Mouse (Mus musculus) hematopoietic stem cell, adult 5-6 weeks (primary cell): ENCODE measurements around the gene Bicc1. TPM values are rescaled to one million over a fixed set of nuclear protein-coding genes. Genes with fewer than 3 reads are reported as not detected.

Experiments used
- ATAC-seq, 2 experiments: fragments of 125-278 bp in 1 of 2; replicated peaks in 1 of 2; 2 replicates each; pipeline ENCODE4 v1.8.0; 2016 to 2017; ENCODE audit warnings: inconsistent platforms in 2 of 2, mild to moderate bottlenecking in 2 of 2, moderate number of reproducible peaks in 2 of 2, low read depth in 1 of 2, moderate TSS enrichment in 1 of 2; ENCODE audit not compliant: low FRiP score in 2 of 2, poor library complexity in 2 of 2, severe bottlenecking in 2 of 2, insufficient read depth in 1 of 2, low TSS enrichment in 1 of 2
- total RNA-seq: library from RNA; stranded (forward); fragments of 172-1452, 232-1000 nt; gene quantifications from 2 replicates; pipeline ENCODE4 v1.2.3, GENCODE M21; 2017

The Bicc1 gene
- total RNA-seq, 1 experiment from 2014 or later: 0.40 TPM

GRCm38 (mm10) chr10:71041874-71042273, 117.6 kb downstream of the Bicc1 start:
- no peak for ATAC-seq

- ATAC-seq: no peak
These were observed 123.0 kb downstream of the Bicc1 start for GRCm38 (mm10) chr10:71036484-71036883.

- no peak for ATAC-seq
These were observed 130.5 kb downstream of the Bicc1 start for GRCm38 (mm10) chr10:71028996-71029395.

- no peak for ATAC-seq
These were observed 131.2 kb downstream of the Bicc1 start for GRCm38 (mm10) chr10:71028066-71028844.

- ATAC-seq: no peak
These were observed 134.2 kb downstream of the Bicc1 start for GRCm38 (mm10) chr10:71025131-71025894.

GRCm38 (mm10) chr10:71024681-71025080, 134.8 kb downstream of the Bicc1 start:
- ATAC-seq: no peak

GRCm38 (mm10) chr10:71023471-71023870, 136.0 kb downstream of the Bicc1 start:
- no peak for ATAC-seq

- ATAC-seq: no peak
These were observed 139.0 kb downstream of the Bicc1 start for GRCm38 (mm10) chr10:71020459-71020858.

- no peak for ATAC-seq
These were observed 139.7 kb downstream of the Bicc1 start for GRCm38 (mm10) chr10:71019836-71020235.

GRCm38 (mm10) chr10:71009771-71010496, 149.6 kb downstream of the Bicc1 start:
- no peak for ATAC-seq

- ATAC-seq: no peak
These were observed 150.8 kb downstream of the Bicc1 start for GRCm38 (mm10) chr10:71008721-71009120.

GRCm38 (mm10) chr10:71007956-71008355, 151.5 kb downstream of the Bicc1 start:
- ATAC-seq: no peak

GRCm38 (mm10) chr10:71007516-71007915, 152.0 kb downstream of the Bicc1 start:
- no peak for ATAC-seq

- ATAC-seq: no peak
These were observed 152.5 kb downstream of the Bicc1 start for GRCm38 (mm10) chr10:71007001-71007400.

GRCm38 (mm10) chr10:71002871-71003270, 156.6 kb downstream of the Bicc1 start:
- ATAC-seq: no peak

- no peak for ATAC-seq
These were observed 157.3 kb downstream of the Bicc1 start for GRCm38 (mm10) chr10:71002186-71002585.

- no peak for ATAC-seq
These were observed 161.4 kb downstream of the Bicc1 start for GRCm38 (mm10) chr10:70998136-70998535.

GRCm38 (mm10) chr10:70996051-70996450, 163.4 kb downstream of the Bicc1 start:
- no peak for ATAC-seq
